Mouse (Mus musculus): Measurements from ENCODE around the gene Samd5.

GRCm38 (mm10) chr10:9722519-9723303 lies 47.7 kb upstream of the Samd5 start:
- TF ChIP-seq GATA1 (IDR thresholded peaks at IDR 0.05; ENCODE audit: borderline replicate concordance, low read length), result no peak
- TF ChIP-seq FLI1 (IDR thresholded peaks at IDR 0.05; ENCODE audit: low read length), result no peak

Measured in megakaryocyte, embryonic 14.5 days (primary cell).